Mouse (Mus musculus): ENCODE data around the gene Cul1.
"Not testable (repeated sequence)": the region's sequence is repeated elsewhere in the genome, so short reads cannot be mapped to it uniquely, and the experiment has no call there.

Gene Cul1

DNA sequence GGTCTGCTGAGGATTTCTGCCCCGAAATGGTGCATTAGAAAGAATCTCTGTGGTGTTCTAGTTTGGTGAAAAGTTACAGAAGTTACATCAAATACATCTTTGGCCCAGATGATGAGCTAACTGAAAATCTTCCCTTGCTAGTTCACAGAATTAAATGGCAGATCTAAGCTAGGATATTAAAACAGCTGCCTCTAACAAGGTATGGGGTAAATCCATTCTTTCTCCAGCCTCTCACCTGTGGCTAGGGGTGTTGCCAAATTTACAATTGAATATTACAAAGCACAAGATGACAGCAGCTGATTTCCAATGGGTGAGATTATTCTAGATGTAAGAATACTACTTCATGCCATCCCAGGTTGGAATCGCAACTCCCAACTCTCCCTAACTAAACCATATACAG lies at the start of gene Cul1:
Gene Cul1 (plus strand): TSS at position 301 of the 400 bp plus-strand sequence.
- in situ Hi-C loops (cut with MseI, MboI), result no loop called here

DNA sequence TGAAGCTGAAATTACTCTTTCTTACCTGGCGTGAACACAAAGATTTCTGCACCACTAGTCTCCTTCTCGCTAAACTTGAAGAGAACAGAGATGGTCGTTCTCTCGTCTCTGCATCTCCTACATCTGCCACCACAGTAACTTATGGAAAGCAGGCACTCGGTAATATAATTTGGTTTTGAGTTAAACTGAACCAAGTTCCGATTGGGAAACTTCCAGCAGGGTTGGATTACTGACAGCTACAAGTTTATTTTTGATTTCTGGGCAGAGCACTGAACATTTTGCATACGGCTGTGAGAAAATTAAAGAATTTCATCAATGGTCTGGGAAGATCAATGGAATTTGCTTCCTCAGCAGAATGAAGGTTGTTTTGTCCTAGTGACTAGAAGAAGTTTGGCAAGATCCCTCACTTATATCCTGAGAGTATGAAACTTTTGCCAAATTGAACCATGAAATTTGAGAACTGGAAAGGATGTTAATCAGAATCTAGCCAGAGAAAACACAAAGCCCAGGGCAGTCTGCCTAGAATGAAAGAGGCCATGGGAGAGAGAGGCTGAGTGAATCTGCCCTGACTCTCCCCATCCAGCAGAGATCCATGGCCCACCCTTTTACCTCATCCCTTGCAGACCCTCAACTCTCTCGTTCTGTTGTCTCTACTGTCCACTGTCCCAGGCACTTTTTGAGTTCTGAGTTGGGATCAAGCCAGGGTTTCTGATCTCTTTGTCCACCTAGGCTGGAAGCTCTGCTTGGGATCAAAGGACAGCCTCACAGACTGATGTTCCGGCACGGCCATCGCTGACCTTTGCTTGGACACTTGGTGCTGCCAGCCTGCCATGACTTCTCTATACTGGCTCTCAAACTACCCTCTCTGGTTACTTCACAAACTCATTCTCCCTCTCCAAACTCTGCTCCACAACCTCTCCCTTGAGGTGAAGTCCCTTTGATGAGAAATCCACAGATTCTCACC lies 48.5 kb upstream of the Cul1 start:
- in situ Hi-C loops (cut with MseI, MboI), result no loop called here

DNA sequence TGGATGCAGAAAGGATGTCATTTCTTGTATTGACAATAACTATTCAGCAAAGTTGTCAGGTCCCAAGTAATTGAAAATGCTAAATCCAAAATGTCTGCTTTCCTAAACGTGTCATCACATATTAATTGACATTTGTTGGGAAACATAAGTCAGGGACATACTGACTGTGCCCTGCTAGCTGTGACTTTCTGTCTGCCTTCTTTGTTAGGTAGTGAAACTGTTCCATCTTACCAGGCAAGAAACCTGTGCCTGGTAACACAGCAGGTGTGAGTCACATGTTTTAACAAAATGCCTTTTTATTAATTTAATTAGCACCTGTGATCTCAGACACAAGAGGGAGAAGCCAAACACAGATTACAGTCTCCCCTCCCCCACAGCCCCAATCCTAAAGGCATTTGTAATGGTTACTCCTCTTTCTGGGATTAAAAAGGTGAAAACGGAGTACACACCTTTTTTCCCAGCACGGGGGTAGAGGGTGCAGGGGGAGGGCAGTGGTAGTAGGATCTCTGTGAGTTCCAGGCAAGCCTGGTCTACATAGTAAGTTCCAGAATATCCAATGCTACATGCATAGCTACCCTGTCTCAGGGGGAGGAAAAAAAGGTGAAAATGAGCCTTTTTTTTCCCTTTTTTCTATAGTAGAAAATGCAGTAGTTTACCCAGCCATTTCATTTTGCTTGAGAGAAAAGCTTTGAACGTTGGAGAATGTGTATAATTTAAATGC lies 40.2 kb upstream of the Cul1 start:
- in situ Hi-C loops (cut with MseI, MboI), result no loop called here

DNA sequence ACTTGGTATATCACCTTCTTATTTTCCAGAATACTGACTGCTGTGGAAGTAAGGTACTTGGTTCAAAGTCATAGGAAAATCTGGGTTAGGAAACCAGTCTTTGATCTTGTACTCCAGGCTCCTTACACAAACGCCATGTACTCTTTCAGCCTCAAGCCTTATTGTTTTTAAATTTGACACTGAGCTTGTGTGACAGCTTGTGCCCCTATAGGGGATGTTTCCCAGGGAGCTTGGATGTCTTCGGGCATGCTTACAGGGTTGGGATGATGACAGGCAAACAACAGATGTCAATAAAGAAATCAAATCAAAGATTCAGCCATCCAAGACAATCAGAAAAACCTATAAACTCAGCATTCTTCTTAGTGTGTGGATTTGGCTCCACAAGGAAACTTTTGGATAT lies 39.5 kb upstream of the Cul1 start:
- in situ Hi-C loops (cut with MseI, MboI), result no loop called here

DNA sequence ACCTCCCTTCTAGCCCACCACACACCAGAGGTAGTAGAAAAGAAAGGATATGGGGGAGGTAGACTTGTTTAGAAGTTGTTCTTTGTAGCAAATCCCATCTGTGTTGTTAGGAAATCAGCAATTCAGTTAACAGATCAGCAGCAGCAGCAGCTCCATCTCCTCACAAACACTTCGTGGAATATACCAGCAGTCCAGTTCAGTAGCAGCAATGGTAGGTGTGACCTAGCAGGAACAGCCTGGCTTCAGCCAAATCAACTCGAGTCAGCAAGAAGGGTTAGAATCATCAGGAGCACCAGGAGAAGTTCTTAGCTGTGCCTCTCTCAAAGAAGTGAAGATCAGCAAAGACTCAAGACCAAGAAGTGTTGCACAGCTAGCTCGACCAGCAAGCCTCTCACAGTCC lies 34.5 kb upstream of the Cul1 start:
- in situ Hi-C loops (cut with MseI, MboI), result no loop called here

DNA sequence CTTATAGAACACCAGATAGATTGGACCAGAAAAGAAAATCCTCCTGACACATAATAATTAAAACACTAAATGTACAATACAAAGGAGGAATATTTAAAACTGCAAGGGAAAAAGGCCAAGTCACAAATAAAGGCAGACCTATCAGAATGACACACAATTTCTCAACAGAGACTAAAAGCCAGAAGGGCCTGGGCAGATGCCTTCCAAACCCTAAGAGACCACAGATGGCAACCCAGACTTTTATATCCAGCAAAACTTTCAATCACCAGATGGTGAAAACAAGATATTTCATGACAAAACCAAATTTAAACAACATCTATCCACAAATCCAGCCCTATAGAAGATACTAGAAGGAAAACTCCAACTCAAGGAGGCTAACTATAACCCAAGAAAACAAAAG lies 33.0 kb upstream of the Cul1 start:
- in situ Hi-C loops (cut with MseI, MboI), result no loop called here

DNA sequence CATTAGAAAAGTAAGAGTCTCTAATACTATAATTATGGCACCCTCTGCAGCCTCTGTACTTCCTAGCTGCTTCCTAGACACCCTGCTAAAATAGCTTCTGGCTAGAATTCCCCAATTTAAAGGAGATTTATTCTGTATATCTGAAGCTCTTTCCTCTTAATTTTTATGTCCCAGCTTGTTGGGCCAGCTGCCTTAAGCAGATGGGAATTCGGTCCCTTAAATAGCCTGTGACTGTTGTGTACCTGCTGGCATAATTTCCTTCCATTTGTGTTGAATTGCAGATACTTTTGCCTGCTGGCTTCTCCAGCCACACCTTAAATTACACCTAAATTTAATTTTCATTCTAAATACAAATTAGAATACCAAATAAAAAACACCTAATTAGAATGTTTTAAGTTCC lies 32.0 kb upstream of the Cul1 start:
- in situ Hi-C loops (cut with MseI, MboI), result no loop called here

DNA sequence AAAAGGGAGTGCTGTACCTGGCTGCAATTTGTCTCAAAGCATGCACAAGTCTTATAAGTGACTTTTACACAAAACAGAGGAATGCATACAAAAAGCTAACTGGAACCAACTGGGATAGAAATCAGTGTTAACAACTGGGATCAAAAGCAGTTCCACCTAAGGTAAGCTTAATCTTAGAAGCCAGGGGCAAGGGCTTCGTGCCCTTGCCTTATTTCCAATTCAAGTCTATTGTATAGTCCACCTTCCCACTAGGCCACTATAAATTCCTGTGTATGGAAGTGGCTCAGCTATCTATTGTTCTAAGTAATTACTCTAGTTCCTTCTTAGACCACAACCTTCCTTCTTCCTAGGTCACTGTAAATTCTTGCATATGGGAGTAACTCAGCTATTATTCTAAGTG lies 27.1 kb upstream of the Cul1 start:
- in situ Hi-C loops (cut with MseI, MboI), result no loop called here

DNA sequence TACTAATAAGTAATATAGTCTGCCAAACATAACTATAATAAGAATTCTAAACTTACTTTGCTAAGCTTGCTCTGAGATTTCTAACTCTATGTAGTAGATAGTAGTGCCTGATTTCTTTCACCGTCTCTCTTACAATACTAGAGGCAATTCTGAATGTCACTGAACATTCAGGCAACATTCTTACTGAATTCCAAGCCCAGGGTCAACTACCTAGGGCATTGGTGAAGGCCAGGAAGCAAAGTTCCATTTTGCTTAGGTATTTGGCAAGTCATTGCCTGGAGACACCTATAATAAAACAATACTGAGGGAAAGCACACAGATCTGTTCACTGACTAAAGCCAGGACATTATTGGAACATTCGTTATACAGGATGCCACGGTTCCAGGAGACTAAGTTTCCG lies 26.6 kb upstream of the Cul1 start:
- in situ Hi-C loops (cut with MseI, MboI), result not testable (repeated sequence)

DNA sequence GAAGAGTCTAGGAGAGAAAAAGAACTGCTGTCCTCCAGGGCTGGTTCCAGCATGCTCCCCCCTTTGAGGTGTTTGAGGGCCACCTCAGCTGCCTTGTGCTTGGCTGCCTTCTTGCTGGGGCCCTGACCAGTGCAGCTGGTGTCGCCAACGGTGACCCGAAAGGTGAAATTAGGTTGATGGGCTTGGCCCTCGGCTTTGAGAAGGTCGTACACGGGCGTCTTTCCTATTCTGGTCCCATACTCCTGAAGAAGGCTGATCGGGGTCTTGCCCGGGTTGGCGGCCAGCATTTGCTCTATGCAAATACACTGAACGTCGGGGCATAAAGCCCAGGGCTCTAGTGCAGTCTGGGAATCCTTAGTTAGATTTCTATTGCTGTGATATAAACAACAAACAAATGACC lies 20.4 kb upstream of the Cul1 start:
- in situ Hi-C loops (cut with MseI, MboI), result not testable (repeated sequence)

DNA sequence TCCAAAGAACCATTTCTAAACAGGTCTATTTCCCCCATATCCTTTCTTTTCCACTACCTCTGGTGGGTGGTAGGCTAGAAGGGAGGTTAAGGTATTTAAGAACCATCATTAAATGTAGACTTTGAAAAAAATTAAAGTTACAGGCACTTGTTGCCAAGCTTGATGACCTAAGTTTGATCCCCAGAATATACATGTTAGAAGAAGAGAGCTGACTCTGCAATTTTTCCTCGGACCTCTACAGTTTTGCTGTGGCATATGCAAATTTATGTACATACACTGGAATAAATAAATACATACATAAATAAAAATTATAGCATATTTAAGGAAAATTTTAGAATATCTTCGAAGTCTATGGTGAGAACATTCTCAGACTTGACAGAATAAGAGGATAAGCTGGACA lies 13.1 kb upstream of the Cul1 start:
- in situ Hi-C loops (cut with MseI, MboI), result no loop called here

DNA sequence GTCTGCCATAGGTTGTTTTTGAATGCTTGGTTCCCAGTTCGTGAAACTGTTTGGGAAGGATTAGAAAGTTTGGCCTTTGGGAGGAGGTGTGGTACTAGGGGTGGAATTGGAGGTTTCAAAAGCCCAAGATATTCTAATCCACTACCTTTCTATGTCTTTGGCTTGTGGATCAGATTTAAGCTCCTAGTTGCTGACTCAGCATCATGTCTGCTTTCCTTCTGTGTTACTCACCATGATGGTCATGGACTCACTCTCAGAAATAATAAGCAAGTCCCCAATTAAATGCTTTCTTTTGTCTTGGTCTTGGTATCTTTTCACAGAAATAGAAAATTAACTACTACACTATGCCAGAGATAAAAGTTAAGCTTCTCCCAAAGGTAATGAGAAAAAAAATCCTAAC lies 5.5 kb upstream of the Cul1 start:
- in situ Hi-C loops (cut with MseI, MboI), result no loop called here

DNA sequence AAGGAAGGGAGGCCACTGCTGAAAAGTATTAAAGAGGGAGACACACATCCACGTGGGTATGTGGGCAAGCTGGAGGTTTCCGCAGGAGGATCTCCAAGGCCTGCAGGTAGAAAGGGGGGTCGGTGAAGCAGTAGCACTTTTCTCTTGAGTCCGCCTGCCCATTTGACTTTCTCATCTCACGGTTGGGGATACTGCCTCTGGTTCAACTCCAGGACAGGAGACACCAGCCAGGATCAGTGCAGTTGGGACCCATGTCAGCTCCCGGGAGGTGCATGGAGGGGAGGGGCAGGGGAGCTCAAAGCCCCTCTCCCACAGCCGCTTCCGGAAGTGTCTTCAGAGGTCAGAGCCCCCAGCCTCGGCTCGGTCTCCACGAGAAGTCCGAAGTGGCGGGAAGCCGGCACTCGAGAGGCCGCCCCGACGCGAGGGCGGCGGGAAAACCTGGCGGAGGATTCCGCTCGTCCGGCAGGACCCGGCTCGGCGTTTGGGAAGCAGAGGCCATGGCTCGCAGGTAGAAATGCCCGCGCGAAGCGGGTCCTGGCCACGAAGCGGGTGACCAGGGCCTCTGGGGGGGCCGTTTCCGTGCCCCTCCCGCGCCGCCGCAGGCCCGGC lies 428 bp downstream of the Cul1 start:
- in situ Hi-C loops (cut with MseI, MboI), result no loop called here

DNA sequence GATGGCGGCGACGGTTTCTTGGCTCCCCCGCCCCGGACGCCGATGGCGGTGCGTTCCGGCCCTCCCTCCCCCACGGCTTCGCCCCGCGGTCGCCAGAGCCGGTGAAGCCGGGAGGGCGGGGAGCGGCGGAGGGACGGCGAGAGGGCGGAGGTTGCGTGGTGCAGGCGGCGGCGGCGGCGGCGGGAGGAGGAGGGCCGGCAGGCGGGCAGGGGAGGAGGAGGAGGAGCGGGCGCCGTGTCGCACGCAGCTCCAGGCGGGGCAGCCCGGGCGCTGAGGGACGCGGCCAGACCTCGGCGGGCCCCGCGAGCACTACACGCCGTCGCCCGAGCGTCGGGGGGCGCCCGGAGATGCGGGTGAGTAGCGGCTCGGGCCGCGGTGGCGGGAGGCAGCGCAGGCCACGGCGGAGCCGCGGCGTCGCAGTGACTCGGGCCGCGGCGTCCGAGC lies 955 bp downstream of the Cul1 start:
- in situ Hi-C loops (cut with MseI, MboI), result no loop called here

DNA sequence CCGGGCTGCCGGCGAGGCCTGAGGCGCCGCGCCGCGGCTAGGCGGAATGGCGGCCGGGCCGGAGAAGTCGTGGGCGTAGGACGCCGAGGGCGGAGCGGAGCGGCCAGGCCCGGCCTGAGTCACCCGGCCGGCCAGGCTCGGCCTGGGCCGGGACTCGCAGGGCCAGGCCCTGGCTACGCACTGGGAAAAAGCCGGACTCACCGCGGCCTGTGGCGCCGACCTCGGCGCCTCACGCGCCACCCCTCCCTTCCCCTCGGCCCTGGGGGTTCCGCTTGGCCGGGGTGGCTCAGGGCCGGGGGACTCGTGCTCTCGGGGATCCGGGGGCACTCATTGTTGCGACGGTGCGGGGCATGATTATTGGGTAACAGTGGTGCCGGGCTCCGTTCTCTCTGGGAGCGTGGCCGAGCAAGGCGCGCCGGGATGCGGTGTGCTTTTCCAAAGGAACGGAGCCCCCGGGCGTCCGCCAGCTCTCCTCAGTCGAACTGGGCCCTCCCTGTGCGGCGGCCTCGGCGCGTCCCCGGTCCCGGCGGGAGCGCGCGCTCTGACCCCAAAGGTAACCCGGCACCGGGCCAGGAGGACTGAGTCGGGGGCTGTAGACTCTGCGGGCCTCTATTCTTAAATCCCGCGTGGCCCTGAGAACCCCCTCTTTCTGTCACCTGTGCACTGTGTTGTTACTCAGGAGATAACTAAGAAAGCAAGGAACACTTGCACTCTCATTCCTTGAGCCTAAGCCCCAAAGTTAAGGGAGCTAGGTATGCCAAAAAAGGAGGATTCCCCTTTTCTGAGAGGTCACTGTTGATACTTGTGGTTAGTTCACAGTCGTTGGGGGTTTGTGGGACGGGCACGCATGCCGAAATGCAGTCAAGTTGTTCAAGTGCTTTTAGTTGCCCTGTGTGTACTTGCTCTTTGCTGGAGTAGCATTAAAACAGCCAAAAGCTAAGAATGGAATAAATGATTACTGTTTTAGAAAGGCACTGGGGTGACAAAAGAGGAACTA lies 1.7 kb downstream of the Cul1 start:
- in situ Hi-C loops (cut with MseI, MboI), result no loop called here

DNA sequence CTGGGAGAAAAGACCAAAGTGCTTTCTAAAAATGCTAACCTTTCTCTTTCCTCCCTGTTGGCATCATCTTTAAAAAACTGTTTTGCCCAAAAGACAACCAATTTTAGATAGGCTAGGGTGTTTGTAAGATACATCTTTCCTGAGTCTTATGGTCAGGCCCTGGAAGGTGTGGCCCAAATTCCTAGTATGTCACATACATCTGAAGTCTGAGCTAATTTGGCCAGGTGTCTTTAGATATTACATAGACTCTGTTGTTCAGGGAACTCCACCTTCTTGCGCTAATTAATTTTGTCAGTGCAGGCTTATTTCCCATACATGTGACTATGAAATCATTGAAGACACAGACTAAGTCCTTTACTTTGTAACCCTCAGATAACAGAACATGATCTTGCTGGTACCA lies 2.6 kb downstream of the Cul1 start:
- in situ Hi-C loops (cut with MseI, MboI), result no loop called here

DNA sequence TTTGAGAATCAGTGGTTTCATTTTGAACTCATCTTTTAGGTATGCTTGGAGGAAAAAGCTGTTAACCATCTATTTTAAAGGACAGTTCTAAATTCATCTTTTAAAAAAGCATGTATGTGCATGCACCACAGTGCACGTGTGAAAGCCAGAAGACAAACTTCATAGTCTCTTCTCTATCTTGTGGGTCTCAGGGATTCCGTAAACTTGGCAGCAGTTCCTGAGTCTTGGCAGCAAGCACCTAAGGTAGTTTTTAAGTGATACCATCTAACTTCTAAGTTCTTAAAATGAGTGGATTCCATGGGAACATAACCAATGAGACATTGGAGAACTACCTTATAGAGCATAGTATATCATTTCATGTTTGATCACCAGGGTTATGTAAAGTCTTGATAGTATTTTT lies 3.7 kb downstream of the Cul1 start:
- in situ Hi-C loops (cut with MseI, MboI), result no loop called here

DNA sequence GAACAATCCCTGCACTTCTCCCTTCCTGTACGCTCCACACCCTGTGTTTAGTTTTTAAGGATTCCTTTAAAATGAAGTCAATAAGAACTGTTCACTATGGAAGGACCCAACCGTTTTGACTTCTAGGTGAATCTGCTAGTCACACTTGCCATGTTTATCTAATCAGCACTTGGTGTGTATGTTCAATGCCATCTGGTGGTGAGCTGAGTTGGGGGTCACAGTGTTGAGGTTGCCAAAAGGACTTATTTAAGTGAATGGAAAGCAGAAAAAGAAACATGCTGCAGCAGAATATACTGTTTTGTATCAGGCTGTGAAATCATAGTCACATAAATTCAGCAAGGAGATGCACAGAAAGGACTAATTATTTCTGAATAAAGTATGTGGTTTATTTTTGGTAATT lies 12.2 kb downstream of the Cul1 start:
- in situ Hi-C loops (cut with MseI, MboI), result no loop called here

DNA sequence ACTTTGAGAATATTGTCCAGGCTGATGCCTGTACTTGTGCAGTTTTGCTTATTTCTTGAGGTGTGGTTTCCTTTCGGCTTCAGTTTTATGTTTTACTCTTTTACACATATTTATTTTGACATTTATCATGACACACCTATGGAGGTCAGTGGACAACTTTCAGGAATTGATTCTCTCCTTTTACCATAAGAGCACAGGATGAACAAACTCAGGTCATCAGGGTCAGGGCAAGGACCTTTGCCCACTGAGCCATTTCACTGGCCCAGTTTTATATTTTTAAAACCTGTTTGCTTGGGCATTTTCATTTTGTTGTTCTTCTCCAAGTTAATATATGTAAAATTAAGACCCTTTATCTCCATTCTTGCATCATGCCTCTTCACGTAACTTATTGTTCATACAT lies 13.3 kb downstream of the Cul1 start:
- in situ Hi-C loops (cut with MseI, MboI), result no loop called here

DNA sequence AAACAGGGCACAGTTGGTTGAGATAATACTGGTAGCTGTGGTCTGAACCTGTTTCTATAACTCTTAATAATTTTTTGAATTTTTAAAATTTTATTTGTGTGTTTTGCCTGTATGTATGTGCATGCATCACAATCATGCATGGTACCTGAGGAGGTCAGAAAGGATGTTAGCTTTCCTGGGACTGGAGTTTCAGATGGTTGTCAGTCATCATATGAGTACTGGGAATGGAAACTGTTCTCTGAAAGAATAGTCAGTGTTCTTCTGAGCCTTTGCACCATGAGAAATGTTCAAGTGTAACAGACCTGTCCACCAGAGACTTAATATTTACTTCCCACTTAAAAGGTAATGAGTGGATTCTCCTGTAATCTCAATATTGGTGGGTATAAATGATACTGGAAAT lies 13.9 kb downstream of the Cul1 start:
- in situ Hi-C loops (cut with MseI, MboI), result no loop called here

DNA sequence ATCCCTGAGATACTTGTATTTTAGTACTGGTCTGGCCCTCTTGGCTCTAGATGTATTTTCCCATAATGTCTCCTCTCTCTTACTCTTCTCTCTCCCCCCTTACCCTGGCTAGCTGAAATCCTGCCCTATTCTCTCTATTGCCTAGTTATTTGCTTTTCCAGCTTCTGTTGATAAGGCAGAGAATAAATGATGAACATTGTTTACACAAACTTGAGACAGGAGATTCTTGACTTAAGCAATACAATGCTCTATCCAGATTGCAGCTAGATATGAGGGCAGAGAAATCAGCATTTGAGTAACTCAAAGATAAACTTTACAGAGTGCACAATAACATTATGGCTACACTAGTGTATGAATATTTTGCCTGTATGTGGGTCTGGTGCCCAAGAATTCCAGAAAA lies 16.6 kb downstream of the Cul1 start:
- in situ Hi-C loops (cut with MseI, MboI), result no loop called here

Data from mouse trophoblast stem cell (cell line).